Mouse (Mus musculus): ENCODE measurements at regions not wholly inside any gene's neighbourhood (a gene's known extent, or its start where the extent isn't known, plus 50 kb on each side); places are given as distances from the start of the nearest gene placed in this dataset.
A peak's percentile ranks its signal among the peaks of the same experiment; 100 is the strongest.
"Not testable (repeated sequence)": the region's sequence is repeated elsewhere in the genome, so short reads cannot be mapped to it uniquely, and the experiment has no call there.

DNA sequence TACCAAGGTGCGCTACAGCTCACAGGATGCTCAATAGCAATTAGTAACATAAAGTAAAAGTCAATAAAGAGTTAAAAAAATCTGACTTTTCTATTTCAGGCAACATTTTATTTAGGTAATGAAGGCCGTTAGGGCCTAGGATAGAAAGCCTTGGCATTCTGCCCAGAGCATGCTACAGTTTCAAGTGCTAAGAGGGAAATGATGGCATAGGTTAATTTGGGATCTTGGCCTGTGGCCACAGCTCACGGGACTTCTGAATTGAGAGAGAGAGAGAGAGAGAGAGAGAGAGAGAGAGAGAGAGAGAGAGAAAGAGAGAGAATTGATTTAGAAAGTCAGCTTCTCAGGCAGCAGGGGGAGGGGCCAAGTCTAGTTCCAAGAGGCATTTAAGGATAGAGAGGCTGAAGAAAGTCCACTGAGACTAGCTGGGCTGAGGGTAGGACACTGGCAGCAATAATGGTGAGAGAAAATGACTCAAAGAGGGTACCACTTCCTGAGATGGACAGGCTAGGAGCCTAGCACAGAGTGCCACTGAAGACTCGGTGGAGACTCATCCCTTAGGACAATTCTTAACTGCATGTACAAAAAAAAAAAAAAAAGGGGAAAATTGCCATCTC is 52.6 kb upstream of the Klf14 start:
- DNase-seq, result no peak

GRCm38 (mm10) chr6:31016566-31016965 is 57.7 kb upstream of the Klf14 start:
- no peak for DNase-seq

DNA sequence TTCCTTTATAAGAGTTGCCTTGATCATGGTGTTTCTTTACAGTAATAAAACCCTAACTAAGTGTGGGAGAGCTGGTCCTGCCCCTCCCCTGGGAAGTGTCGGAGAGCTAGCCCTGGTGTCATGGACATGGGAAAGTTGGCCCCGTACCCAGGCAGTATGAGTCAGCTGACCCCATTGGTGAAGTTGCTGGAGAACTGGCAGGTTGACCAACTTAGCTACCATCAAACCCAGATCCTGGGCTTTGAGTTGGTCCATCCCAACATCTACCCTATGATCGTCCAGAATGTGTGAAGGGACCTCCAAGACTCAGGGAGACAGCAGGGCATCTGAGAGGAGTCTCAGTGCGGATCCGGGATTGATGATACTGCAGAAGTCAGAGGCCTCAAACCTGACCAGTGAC is 62.9 kb upstream of the Klf14 start:
- no peak for DNase-seq

DNA sequence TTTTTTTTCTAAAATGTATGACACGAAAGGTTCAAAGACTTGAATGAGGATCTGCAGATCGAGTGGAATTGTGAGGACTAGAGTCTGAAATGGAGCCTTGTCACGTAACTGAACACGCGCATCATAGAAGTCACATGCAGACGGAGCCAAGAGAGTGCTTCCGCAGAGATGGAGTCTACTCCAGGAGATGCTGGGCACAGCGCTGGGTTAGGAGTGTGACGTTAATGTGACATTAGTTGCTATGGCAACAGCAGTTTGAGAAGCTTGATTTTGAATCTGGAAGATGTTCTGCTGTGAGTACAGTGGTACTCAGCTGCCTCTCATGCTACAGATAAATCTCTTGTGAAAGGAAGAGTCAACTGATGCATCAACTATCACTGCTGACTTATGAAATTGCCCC is 70.9 kb upstream of the Klf14 start:
- no peak for DNase-seq

- DNase-seq, result no peak
These were observed 72.1 kb upstream of the Klf14 start for GRCm38 (mm10) chr6:31031022-31031421.

- no peak for DNase-seq
These were observed 73.3 kb upstream of the Klf14 start for GRCm38 (mm10) chr6:31032147-31032546.

- DNase-seq, result peak; percentile 68
These were observed 74.2 kb upstream of the Klf14 start for GRCm38 (mm10) chr6:31032980-31033608.

DNA sequence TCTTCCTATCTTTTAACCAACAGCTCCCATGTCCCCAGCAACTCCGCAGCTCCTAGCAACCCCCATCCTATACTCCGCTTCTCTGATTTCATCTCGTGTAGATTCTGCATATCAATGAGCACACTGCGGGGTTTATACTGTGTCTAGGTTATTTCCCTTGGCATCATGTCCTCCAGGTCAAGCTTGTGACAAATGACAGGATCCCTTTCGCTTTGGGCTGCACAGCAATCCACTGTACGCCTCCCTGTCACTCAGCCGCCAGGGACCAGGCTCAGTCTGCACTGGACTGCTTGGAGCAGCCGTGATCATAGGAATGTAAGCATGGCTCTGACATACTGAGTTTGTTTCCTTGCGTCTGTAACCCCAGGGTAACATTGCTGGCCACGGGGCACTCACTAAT is 75.9 kb upstream of the Klf14 start:
- DNase-seq, result no peak

DNA sequence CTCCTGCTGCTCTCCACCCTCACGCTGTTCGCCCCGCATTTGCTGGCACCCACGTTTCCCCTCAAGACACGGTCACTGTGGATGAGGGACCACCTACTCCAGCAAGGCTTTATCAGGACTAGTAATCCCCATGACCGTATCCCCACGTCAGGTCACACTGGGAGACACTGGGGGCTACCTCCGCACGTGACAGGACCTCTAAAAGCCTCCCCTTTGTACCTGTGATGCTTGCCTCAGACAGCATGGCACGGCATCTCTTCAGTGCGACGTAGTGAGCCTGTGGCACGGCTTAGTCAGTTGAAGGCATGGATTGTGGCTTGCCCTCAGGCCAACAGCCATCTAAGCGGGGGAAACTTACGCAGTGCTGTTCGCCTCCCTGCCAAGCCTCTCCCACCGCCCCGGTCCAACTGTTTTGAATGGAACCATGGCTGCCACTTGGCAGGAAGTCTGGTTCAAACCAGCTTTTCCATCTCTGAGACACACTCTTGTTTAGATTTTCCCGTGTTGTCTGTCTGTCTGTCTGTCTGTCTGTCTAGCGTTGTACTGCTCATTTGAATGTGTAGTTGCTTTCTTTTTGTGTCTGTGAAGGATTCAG is 79.0 kb upstream of the Klf14 start:
- no peak for DNase-seq

GRCm38 (mm10) chr6:31038445-31038844 is 79.6 kb upstream of the Klf14 start:
- not testable (repeated sequence) for DNase-seq

GRCm38 (mm10) chr6:31039485-31039884 is 80.6 kb upstream of the Klf14 start:
- no peak for DNase-seq

DNA sequence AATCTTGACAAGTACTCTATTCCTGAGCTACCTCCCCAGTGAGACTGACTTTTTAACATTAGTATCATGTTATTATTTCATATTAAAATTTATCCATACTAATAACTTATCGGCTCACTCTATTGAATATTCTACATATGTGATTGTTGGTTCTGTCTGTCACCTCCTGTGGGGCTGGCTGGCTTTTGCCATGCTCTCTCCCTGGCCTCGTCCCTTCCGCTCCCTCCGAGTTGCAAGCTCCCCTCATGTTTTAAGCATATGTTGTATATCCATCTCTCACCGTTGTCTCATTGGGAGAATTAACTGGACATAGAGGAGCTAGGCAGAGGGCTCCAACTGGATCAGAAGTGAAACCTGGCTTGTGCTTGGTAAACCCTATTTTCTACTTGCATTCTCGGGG is 81.9 kb upstream of the Klf14 start:
- DNase-seq, result no peak

DNA sequence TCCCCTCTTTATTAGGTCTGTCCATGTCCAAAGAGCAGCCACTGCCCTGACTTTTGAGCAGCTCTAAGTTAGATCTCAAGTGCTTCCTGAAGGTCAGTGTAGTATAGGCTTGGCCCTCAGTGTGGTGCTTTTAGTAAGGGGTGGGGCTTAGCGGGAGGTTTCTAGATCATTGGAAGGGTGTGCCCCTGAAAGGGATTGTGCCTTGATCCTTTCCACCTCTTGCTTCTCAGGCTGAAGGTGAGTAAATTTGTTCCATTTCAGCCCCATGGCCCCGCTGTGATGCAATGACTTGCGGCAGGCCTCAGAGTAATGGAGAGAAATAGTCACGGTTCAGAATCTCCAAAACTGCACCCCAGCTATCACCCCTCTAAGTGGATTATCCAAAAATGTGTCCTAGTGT is 84.5 kb upstream of the Klf14 start:
- DNase-seq, result no peak

- DNase-seq, result no peak
These were observed 85.0 kb upstream of the Klf14 start for GRCm38 (mm10) chr6:31043919-31044318.

- DNase-seq, result no peak
These were observed 87.3 kb upstream of the Klf14 start for GRCm38 (mm10) chr6:31046197-31046596.

GRCm38 (mm10) chr6:31048920-31049576 is 90.2 kb upstream of the Klf14 start:
- no peak for DNase-seq

- DNase-seq, result no peak
These were observed 92.0 kb upstream of the Klf14 start for GRCm38 (mm10) chr6:31050831-31051230.

GRCm38 (mm10) chr6:31051771-31052170 is 92.9 kb upstream of the Klf14 start:
- DNase-seq, result no peak

- no peak for DNase-seq
These were observed 94.1 kb upstream of the Klf14 start for GRCm38 (mm10) chr6:31053003-31053402.

DNA sequence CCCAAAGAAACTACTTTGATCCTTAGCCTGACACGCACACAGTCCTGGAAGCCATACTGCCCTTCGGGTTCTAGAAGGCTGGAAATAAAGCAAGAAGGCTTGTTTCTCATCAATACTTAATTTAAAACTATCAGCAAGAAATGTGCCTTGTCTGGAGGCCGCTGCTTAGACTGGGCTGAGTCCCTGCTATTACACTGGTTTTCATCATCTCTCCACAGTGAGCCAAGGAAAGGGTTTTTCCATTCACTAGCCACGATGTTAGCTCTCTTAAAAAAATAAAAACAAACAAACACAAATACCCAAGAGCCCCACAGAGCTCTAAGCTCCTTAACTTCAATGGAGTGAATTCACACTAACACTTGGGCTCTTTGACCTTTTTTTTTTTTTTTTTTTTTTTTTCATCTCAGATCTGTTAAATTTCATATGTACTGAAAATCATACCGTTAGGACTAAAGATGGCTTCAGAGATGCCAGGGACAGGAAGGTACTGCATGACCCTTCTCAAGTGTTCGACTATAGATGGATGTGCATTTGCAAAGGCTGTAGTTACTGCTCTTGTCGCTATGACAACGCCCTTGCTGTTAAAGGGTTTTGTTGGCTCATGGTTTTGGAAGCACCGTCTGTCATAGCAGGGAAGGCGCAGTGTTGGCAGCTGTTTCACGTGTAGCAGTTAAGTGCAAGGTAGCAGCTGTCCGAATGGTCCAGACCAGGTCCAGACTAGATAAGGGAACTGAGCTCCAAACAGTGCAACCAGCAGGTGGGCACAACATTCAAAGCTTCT is 98.1 kb upstream of the Klf14 start:
- DNase-seq, result no peak

- no peak for DNase-seq
These were observed 99.4 kb upstream of the Klf14 start for GRCm38 (mm10) chr6:31058299-31058698.

- DNase-seq, result no peak
These were observed 100.1 kb upstream of the Klf14 start for GRCm38 (mm10) chr6:31058961-31059360.

- DNase-seq, result no peak
These were observed 102.9 kb upstream of the Klf14 start for GRCm38 (mm10) chr6:31061813-31062212.
